Mouse (Mus musculus): ENCODE data around the gene Pbxip1.

Pbxip1 gene

DNA sequence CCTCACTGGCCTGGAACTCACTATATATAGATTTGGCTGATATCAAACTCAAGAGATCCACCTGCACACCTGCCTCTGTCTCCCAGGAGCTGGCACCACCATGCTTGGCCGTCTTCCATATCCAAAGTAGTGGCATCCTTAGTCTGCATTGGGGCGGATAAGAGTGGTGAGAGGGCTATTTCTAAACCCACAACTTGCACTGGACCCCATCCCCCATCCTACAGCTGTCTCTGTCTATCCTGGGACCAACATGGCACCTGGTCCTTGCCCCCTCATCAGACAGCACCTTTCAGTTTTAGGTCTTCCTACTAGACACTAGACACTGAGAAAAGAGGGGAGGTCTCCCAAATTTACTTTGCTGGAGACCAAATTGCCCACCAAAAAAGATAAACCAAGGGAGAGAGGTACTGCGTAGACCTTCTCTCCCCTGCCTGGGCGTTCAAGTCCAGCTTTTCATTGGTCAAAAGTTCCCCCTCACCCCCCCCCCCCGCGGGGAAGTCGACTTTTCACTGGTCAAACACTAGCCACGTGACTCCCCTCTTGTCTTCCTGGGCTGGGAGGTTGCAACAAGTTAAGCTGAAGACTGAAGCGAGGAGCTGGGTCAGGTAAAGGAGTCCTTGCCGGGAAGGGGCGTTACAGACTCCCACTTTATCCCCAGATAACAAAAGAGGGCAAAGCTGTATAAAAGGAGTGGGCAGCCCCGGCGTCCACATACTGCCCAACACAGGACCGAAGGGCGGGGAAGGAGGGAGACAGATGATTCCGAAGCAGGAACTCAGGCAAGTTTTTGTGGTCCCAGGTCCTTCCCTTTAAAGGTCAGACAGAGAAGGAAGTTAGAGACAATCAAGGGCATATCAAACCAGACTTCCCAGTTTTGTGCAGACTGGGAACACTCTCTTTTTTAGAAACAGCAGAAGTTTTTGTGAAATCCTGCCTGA is at the start of gene Pbxip1:
TSS of gene Pbxip1 (plus strand) at position 531 of the 938 bp plus-strand sequence.
- DNase-seq, result peak; percentile 99

DNA sequence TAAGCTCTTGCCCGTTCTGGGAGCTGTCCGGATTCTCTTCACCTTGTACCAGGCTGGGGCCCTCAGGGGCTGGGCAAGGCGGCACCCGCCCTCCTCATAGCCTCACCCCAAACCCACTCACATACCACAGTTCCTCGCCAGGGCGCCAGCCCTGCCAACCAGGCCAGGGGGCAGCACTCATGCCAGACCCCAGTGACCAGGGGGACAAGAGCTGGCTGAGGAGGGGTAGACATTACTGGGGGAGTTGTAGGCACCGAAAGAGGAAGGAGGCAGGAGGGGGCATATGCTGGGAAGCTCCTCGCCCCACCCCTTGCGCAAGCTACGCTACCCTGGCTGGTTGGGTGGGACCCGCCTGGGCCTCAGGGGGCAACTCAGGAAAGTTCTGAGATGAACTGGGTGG is 48.9 kb upstream of the Pbxip1 start:
- DNase-seq, result peak; percentile 97

- peak; percentile 98 for DNase-seq
Measured at GRCm38 (mm10) chr3:89388134-89388881, 48.2 kb upstream of the Pbxip1 start.

GRCm38 (mm10) chr3:89388901-89389740 is 47.4 kb upstream of the Pbxip1 start:
- peak; percentile 94 for DNase-seq

- DNase-seq, result peak; percentile 98
Measured at GRCm38 (mm10) chr3:89390111-89390515, 46.4 kb upstream of the Pbxip1 start.

DNA sequence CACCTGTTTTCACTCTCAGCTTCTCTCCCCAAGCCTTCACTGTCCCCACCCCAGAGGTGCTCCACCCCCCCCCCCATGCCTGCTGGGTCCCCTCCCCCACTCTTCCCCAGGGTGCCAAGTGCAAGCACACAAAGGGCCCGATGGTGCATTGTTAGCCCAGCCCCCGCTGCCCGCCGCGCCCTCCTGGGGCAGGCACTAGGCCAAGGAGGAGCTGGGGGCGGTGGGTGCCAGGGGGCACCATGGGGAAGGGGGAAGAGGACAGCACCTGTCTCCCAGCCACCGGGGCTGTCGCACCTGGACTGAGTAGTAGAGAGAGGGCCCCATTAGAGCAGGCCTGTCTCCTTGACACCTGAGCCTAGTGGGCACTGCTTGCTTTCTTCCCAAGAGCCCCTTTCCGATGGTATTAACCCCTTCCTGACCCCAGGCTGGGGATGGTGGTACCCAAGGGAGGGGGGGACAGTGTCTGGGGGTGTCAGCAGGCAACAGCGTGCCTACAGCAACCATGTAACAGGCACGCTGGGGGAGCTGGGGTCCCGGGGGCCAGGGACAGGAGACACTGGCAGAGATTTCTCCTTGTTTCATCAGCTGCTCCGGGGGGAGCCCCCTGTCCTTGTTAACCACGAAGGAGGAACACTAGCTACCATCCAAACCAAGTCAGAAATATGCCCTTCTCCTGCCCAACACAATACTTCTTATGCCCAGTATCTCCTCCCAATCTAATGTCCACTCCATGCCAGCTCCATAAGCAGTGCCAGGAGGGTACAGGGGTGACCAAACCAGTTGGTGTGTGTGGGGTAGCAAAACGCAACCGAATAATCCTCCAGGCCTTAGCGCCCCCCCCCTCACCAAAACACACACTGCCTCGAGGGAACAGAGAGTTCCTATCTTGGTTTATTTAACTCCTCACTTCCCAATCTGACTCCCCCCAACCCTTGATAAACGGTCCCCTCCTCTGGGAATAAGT is 45.5 kb upstream of the Pbxip1 start:
- peak; percentile 97 for DNase-seq

GRCm38 (mm10) chr3:89391663-89392511 is 44.6 kb upstream of the Pbxip1 start:
- peak; percentile 98 for DNase-seq

- DNase-seq, result peak; percentile 96
Measured at GRCm38 (mm10) chr3:89392871-89393311, 43.6 kb upstream of the Pbxip1 start.

DNA sequence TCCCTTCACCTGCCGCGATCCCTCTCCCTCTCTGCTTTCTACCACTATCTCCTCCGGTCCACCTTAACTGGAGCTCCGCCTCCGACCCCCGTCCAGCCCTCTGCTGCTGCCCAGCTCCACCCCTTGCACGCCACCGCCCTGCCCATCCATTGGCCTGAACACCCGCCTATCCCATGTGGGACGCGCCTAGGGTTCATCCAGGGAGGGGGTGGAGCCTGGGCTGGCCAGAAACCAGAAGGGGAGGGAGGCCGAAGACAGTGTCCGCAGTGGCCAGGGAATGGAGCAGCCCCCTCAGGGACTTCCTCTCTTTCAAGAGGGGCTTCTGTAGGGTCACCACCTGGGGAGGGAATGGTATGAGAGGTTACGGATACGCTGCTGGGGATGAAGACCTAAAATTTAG is 42.9 kb upstream of the Pbxip1 start:
- DNase-seq, result peak; percentile 100

DNA sequence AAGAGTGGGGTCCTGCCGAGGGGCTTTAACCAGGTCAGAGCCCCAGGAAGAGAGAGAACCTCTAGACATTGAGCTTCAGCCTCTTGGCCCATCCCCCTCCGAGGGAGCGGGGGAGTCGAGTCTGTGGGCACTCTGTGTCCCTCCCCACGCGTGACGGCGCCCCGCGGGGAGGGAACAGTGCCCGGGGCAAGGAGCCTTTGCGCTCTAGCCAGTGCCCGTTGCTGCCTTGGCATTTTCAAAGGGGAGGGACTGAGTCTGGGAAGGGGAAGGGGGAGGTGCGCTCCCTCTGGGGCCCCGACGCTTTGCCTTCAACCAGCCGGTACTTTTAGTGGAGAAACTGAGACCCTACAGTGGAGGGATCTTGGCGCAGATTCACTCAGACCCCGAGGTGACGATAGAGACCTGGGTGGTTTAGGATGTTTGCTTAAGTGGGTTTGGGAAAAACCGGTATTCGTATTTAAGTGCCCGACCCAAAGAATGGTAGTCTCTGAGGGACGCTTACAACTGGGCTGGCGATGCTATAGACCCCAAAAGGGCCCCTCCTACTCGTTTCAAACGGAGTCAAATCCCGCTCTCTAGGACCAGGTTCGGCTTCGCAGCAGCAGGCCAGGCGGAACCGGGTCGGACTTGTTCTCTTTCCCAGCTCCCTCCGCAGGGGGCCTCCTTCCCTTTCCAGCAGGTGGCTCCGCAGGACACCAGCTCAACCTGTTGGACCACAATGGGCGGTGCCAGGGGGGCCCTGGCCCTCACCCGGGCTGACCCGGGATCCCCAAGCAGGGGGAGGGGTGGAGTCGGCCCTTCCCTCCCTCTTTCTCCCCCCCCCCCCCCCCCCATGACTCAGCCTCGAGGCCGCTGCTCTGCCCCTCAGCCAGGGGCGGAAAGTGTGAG is 42.3 kb upstream of the Pbxip1 start, which contains the start of gene Zbtb7b:
TSS of gene Zbtb7b (minus strand) at position 771 of the 888 bp plus-strand sequence.
- DNase-seq, result peak; percentile 99

DNA sequence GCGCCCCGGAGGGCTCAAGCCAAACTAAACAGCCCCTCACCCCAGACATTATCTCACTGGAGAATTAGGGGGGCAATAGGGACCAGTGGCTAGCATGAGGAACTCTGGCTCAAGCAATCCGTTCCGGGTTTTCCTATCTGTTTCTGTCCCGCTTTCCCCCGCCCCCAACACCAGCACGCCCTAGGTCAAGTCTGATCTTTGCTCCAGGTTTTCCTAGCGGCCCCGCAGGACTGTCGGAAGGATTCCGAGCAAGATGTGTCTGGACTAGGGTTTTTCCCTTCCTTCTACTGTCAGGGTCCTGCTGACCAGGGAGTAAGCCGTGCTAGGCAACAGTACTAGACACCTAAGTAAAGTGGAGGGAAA is 41.6 kb upstream of the Pbxip1 start:
- no peak for DNase-seq

DNA sequence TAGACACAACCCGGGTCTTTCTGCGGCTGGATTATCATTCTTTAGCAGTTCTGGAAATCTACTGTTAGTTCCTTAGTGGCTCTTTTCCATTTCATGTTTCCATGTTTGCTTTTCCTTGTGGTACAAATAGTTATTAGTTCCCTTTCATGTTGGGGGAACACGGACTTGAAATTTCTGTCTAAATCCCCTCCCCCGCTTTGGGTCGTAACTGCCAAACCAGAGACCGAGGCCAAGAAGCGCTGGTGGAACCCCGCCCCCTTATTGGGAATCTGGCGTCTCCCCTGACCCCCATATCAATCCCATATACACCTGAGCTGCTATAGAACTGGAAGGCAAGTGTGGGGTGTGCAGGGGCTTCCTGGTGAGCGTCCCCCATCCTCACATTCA is 41.1 kb upstream of the Pbxip1 start:
- peak; percentile 94 for DNase-seq

DNA sequence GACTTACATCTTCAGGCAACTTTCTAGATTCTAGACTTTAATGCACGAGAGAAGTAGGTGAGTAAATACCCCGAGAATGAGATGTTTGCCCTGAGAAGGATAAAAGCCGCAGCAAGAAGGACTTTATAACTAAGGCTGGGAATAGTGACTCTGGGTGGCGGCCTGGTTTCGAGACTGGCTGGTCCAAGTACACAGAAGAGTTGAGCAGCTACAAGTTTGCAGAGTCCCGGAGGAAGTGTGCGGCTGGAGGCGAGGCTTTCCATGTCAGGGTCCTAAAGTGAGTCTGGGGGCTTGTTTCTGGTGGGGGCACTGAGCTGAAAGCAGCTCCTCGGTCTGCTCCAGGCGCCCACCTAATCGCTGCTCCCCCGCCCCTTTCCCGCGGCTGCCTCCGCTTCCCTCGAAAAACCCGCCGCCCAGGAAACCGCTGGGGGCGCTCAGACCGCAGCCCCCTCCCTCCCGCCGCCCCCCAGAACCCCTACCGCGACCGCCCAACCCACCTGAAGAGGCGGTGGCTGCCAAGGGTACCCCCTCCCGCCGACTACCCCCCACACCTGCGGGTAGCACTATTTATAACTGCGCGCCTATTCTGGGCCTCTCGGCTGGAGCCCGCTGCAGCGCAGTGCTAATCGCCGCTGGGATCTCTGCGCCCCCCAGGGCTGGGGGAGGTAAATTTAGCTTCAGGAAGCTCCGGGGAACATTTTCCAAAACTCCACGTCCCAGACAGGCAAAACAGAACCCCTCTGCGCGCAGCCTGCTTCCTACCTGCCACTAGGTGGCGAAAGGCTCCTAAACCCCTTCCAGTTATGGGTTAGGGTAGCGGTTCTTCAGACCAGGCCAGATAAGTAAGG is 40.5 kb upstream of the Pbxip1 start:
- DNase-seq, result peak; percentile 98

DNA sequence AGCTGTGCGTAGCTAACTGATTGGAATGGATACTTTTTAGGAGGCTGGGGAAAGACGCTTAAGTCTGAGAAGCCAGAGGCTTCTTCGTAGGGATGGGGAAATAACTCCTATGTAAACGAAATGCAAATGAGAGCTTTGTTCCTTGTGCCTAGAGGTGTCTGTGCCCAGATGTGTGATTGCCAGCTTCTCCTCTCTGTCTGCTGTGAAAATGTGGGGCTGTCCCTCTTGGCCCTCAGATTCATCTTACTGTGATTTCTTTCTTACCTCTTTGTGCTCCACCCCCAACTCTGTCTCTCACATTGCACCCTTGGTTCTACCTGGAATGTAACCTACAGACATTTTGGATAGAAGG is 39.9 kb upstream of the Pbxip1 start:
- DNase-seq, result no peak

GRCm38 (mm10) chr3:89401329-89401728 is 35.2 kb upstream of the Pbxip1 start:
- no peak for DNase-seq

GRCm38 (mm10) chr3:89402693-89403092 is 33.8 kb upstream of the Pbxip1 start, which contains the start of gene Lenep:
Gene Lenep (minus strand): TSS chr3:89402793.
- no peak for DNase-seq

- DNase-seq, result no peak
Measured at GRCm38 (mm10) chr3:89406887-89407286, 29.6 kb upstream of the Pbxip1 start.

GRCm38 (mm10) chr3:89408448-89408847 is 28.1 kb upstream of the Pbxip1 start:
- peak; percentile 89 for DNase-seq

- no peak for DNase-seq
Measured at GRCm38 (mm10) chr3:89409701-89410100, 26.8 kb upstream of the Pbxip1 start.

All from heart, adult 11 months (tissue).